Mouse (Mus musculus) heart, embryonic 13.5 days (tissue): ENCODE results near the gene Chrm4. TPM values are rescaled to one million over a fixed set of nuclear protein-coding genes. Genes with fewer than 3 reads are reported as not detected.
A peak's percentile ranks its signal among the peaks of the same experiment; 100 is the strongest.

Source experiments
- ATAC-seq: fragments of 200-750 bp; cut with Nextera tagmentation; 2 replicates; pipeline ENCODE4 v1.8.0; 2017; ENCODE audit warnings: moderate TSS enrichment; ENCODE audit not compliant: insufficient number of reproducible peaks, low FRiP score, low TSS enrichment; ENCODE audit errors: extremely low read depth
- H3K27ac ChIP-seq: fragments of 300-500 bp; sonication (generic); replicated peaks from 2 replicates; pipeline ENCODE4 v1.5.1; 2015; ENCODE audit warnings: moderate library complexity, mild to moderate bottlenecking, inconsistent platforms
- H3K27me3 ChIP-seq: fragments of 300-500 bp; sonication (generic); replicated peaks from 2 replicates; pipeline ENCODE4 v1.6.1; 2015; ENCODE audit warnings: mild to moderate bottlenecking, inconsistent platforms
- H3K36me3 ChIP-seq: fragments of 300-500 bp; sonication (generic); 2 replicates; pipeline ENCODE4 v1.6.1; 2015; ENCODE audit warnings: mild to moderate bottlenecking, inconsistent platforms
- H3K4me1 ChIP-seq: fragments of 300-500 bp; sonication (generic); 2 replicates; pipeline ENCODE4 v1.6.1; 2015; ENCODE audit warnings: inconsistent platforms
- H3K4me2 ChIP-seq: fragments of 300-500 bp; sonication (generic); 2 replicates; pipeline ENCODE4 v1.6.1; 2015; ENCODE audit warnings: inconsistent platforms, mild to moderate bottlenecking, moderate library complexity
- H3K4me3 ChIP-seq: fragments of 300-500 bp; sonication (generic); 2 replicates; pipeline ENCODE4 v1.5.1; 2015; ENCODE audit warnings: moderate library complexity, mild to moderate bottlenecking, inconsistent platforms
- H3K9ac ChIP-seq: fragments of 300-500 bp; sonication (generic); 2 replicates; pipeline ENCODE4 v1.6.1; 2015; ENCODE audit warnings: inconsistent platforms, mild to moderate bottlenecking, moderate library complexity
- H3K9me3 ChIP-seq: fragments of 300-500 bp; sonication (generic); 2 replicates; pipeline ENCODE4 v1.6.1; 2016; ENCODE audit warnings: inconsistent platforms
- WGBS: fragments of 180-500 bp; shearing (Covaris S2); methylation state at CpG from one replicate; pipeline ENCODE4 v1.1.7; 2015; ENCODE audit warnings: mixed read lengths; 5-methylcytosine and 5-hydroxymethylcytosine counted together
- polyA plus RNA-seq: library from polyadenylated mRNA; unstranded; fragments of >200 nt; fragmentation: Nextera tagmentation; extraction: Ambion mirVana; gene quantifications from 2 replicates; pipeline ENCODE4 v1.2.1, GENCODE M21; 2015

Gene Chrm4
- polyA plus RNA-seq, 1 experiment from 2014 or later, result not detected

DNA sequence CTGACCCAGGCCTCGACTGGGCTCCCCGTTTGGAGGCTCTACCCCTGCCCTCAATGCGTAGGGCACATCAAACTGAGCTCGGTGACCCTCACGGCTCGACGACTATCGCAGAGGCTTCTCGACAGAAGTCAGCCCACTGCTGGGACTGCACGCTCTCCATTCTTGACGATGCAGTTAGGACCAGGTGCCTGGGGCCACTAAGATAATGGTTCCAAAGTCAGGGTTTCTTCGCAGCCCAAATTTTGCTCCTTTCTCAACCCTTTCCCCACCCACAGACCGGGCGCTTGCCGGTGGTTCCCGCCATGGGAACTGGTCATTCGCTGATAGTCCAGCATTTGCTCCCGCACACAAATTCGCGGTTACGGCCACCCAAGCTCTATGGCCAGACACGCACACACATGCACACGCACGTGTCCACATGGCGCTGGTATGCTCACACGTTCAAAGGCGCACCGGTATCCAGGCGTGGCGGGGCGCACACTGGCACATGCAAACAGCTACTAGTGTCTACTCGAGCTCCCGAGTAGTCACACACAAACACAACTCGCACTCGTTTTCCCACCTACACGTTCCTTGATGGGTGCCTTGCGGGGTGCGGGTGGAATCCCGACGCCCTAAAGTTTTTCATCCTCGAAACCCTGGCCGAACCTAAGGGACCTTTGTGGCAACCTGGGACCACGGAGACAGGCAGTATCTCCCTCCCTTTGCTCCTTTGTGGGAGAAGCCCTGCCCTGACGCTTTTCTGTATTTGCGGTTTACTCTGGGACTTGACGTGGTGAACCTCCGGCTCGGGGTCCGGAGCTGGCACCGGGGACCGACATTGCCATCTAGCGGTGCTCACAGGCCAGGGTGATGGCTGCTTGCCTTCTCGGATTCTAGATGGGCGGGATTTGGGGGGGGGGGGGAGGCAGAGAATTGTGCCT lies 3.4 kb upstream of the Chrm4 start:
- no peak overlapping the region for H3K9ac ChIP-seq
- peak overlapping the region; percentile 88 for H3K4me2 ChIP-seq
- H3K27ac ChIP-seq, result no peak overlapping the region
- ATAC-seq, result peak; percentile 17; the same call in 1 of the 2 replicates
- peaks cover 82% of the 10 kb centered on the region for H3K27me3 ChIP-seq
- peak overlapping the region; percentile 59 for H3K4me3 ChIP-seq
- peaks cover 8% of the 10 kb centered on the region for H3K36me3 ChIP-seq
- WGBS, result 4% methylated on average over 54 of the region's 54 CpGs
- H3K4me1 ChIP-seq, result peaks cover 38% of the 10 kb centered on the region
- H3K9me3 ChIP-seq, result no peaks in the 10 kb centered on the region

DNA sequence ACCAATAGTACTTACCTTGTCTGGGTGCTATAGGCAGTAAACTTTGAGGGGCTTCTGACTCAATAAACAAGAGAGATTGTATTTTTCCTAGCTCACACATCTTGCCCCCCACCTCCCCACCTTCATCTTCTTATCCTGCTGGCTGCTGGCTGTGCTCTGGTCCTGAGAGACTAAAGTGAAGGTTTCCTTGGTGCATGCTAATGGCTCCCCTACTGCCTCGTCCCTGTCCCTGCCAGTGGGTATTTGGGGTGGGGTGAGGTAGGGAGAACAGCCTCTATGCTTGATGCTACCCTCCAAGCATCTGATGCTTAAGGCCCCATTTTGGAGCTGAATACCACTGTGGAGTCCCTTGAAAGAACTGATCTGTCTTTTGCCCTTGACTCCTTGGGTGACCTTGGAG lies 2.3 kb upstream of the Chrm4 start:
- Histone ChIP-seq H3K36me3 (peaks cover 8% of the 10 kb centered on the region; the same call in 1 of the 2 replicates), H3K4me3 (no peak overlapping the region), H3K4me2 (no peak overlapping the region), H3K4me1 (peaks cover 42% of the 10 kb centered on the region), H3K9ac (no peak overlapping the region), H3K27ac (no peak overlapping the region), H3K27me3 (peaks cover 82% of the 10 kb centered on the region), H3K9me3 (no peaks in the 10 kb centered on the region)
- no peak for ATAC-seq
- 55% methylated on average over 1 of the region's 1 CpGs for WGBS

DNA sequence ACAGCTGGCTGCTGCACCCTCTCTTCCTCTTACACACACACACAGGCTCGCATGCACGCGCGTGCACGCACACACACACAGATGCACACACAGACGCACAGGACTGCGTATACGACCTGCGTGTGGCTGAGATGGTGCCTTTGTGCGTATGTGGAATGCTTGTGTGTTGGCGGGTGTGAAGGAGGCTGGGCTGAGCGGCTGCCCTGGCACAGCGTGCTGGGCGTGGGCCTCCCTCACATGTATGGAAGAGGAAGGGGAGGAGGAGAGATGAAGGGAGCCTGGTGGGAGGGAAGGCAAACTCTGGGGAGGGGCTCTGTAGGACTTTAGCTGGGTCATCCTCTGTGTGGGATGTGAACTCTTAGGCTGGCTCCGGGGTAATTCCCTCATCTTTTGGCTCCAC lies 1.6 kb upstream of the Chrm4 start:
- Histone ChIP-seq H3K27ac (no peak overlapping the region), H3K9me3 (no peaks in the 10 kb centered on the region), H3K4me2 (no peak overlapping the region), H3K4me1 (peaks cover 50% of the 10 kb centered on the region), H3K36me3 (peaks cover 9% of the 10 kb centered on the region; the same call in 1 of the 2 replicates), H3K9ac (no peak overlapping the region), H3K27me3 (peaks cover 75% of the 10 kb centered on the region), H3K4me3 (no peak overlapping the region)
- 77% methylated on average over 15 of the region's 15 CpGs for WGBS
- no peak for ATAC-seq

DNA sequence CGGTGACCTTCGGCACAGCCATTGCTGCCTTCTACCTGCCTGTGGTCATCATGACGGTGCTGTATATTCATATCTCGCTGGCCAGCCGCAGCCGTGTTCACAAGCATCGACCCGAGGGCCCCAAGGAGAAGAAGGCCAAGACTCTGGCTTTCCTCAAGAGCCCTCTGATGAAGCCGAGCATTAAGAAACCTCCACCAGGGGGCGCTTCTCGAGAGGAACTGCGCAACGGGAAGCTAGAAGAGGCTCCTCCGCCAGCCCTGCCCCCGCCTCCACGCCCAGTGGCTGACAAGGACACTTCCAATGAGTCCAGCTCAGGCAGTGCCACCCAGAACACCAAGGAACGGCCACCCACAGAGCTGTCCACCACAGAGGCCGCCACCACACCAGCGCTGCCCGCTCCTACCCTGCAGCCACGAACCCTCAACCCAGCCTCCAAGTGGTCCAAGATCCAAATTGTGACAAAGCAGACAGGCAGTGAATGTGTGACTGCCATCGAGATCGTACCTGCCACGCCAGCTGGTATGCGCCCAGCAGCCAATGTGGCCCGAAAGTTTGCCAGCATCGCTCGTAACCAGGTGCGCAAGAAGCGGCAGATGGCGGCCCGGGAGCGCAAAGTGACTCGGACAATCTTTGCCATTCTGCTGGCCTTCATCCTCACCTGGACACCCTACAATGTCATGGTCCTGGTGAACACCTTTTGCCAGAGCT lies 931 bp downstream of the Chrm4 start:
- H3K9ac ChIP-seq, result 0 out of 2 replicates have a peak overlapping the region, but pooled peaks have one; percentile 40
- peak overlapping the region; percentile 61 for H3K4me2 ChIP-seq
- WGBS, result 32% methylated on average over 34 of the region's 34 CpGs
- H3K4me3 ChIP-seq, result peak overlapping the region; percentile 30
- ATAC-seq, result no peak
- no peak overlapping the region for H3K27ac ChIP-seq
- peaks cover 11% of the 10 kb centered on the region; the same call in 1 of the 2 replicates for H3K36me3 ChIP-seq
- H3K9me3 ChIP-seq, result no peaks in the 10 kb centered on the region
- H3K27me3 ChIP-seq, result peaks cover 49% of the 10 kb centered on the region
- peaks cover 52% of the 10 kb centered on the region for H3K4me1 ChIP-seq

DNA sequence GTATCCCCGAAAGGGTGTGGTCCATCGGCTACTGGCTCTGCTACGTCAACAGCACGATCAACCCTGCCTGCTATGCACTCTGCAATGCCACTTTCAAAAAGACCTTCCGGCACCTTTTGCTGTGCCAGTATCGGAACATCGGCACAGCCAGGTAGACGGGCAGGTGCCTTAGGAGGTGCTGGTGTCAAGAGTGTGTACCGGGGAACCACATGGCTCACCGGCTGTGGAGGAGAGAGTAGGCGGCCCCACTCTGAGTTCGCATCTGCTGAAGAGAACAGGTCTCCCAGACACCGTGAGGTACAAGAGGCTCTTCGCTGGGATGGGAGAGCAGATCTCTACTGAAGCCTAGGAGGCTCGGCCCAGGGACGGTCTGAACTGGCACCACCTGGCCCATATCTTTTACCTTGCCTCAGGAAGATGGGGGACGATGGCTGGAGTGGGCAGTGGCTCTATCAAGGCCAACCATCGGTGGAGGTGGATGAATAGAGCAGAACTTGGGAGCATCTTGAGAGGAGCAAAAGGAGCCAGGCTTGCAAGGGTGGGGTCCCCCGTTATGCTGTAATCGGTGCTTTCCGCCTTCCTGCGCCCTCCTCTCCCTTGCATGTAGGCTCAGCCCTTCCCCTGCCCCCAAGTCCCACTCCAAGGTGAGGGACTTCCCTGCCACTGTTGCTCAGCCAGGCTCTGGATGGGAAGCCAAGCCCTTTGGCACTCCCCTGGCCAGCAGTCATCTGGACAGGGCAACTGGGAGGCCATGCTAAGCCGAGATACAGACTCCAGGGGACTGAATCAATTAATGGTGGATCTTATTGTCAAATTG lies 1.7 kb downstream of the Chrm4 start:
- 68% methylated on average over 23 of the region's 23 CpGs for WGBS
- Histone ChIP-seq H3K27me3 (peaks cover 42% of the 10 kb centered on the region), H3K4me2 (peak overlapping the region; percentile 61), H3K4me3 (peak overlapping the region; percentile 30), H3K4me1 (peaks cover 52% of the 10 kb centered on the region), H3K9ac (no peak overlapping the region), H3K36me3 (peaks cover 18% of the 10 kb centered on the region), H3K27ac (no peak overlapping the region), H3K9me3 (no peaks in the 10 kb centered on the region)
- no peak for ATAC-seq

DNA sequence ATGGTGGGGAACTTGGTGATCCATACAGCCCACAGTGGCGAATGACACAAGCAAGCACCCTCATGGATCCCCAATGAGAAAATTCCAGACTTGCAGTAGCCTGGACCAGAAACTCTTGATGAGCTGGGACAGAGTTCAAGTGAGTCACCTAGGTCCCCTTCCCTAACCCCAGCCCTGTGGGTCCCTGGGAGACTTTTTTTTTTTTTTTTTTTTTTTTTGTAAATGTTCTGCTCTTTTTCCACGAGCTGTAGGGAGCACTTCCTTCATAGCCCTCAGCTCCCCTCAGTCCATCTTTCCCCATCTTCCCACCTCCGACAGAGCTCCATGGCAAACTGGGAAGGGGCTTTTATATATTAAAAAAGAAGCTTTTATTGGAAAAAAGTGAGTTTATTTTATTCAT lies 2.4 kb downstream of the Chrm4 start:
- Histone ChIP-seq H3K36me3 (peaks cover 25% of the 10 kb centered on the region), H3K4me1 (peaks cover 57% of the 10 kb centered on the region), H3K4me2 (peak overlapping the region; percentile 81), H3K9ac (peak overlapping the region; percentile 91; the same call in 1 of the 2 replicates), H3K27ac (no peak overlapping the region), H3K27me3 (peaks cover 36% of the 10 kb centered on the region), H3K4me3 (peak overlapping the region; percentile 64), H3K9me3 (no peaks in the 10 kb centered on the region)
- 63% methylated on average over 3 of the region's 3 CpGs for WGBS
- ATAC-seq, result no peak

DNA sequence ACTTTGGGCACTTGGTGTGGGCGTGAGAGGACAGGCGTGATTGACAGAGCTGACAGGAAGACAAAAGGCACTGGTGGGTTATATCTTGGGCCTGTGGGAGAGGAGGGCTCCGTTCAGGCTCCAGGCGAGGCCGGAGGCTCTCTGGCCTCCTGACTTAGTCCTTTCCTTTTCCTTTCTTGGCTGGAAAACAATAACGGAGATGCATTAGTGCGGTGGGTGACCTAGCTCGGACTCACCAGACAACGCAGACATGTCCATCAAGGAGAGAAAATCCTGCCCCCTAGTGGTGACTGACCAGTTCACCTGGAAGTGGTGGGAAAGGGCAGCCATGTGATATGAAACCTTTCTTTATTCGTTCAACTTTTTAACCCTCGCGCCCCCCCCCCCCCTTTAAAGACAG lies 2.9 kb downstream of the Chrm4 start:
- WGBS, result 13% methylated on average over 12 of the region's 12 CpGs
- H3K9ac ChIP-seq, result peak overlapping the region; percentile 91

DNA sequence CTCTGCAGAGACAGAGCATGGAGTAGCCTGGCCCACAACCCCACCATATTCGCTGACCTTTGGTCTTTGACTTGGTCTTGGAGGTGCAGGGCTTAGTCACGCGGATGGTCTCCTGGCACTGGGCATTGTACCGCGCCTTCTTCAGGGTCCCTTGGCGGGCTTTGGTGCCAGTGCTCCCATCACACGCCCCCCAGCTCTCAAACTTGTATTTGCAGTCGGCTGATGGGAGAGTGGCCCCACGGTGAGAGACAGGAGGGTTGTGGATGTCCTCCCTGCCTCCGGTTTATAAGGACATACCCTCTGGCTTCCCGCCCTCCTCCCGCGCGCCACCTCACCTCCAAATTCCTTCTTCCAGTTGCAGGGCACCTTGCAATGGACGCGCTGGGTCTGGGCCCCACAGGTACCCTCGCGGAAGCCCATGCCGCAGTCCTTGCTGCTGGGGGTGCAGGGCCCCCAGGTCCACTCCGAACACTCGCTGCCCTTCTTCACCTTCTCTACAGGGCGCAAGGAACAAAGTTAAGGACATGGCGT lies 3.8 kb downstream of the Chrm4 start:
- Histone ChIP-seq H3K9me3 (no peaks in the 10 kb centered on the region), H3K4me2 (peak overlapping the region; percentile 81), H3K36me3 (peaks cover 39% of the 10 kb centered on the region), H3K27me3 (peaks cover 23% of the 10 kb centered on the region), H3K27ac (peak overlapping the region; percentile 93), H3K9ac (peak overlapping the region; percentile 91), H3K4me1 (peaks cover 65% of the 10 kb centered on the region), H3K4me3 (peak overlapping the region; percentile 64)
- no peak for ATAC-seq
- WGBS, result 3% methylated on average over 23 of the region's 23 CpGs

More for the DNA sequence above, 2.9 kb downstream of the Chrm4 start:
- peaks cover 30% of the 10 kb centered on the region for H3K36me3 ChIP-seq
- peak overlapping the region; percentile 81 for H3K4me2 ChIP-seq
- H3K4me1 ChIP-seq, result peaks cover 62% of the 10 kb centered on the region
- no peaks in the 10 kb centered on the region for H3K9me3 ChIP-seq
- H3K27ac ChIP-seq, result peak overlapping the region; percentile 93; the same call in 1 of the 2 replicates
- H3K27me3 ChIP-seq, result peaks cover 32% of the 10 kb centered on the region
- no peak for ATAC-seq
- H3K4me3 ChIP-seq, result peak overlapping the region; percentile 64

DNA sequence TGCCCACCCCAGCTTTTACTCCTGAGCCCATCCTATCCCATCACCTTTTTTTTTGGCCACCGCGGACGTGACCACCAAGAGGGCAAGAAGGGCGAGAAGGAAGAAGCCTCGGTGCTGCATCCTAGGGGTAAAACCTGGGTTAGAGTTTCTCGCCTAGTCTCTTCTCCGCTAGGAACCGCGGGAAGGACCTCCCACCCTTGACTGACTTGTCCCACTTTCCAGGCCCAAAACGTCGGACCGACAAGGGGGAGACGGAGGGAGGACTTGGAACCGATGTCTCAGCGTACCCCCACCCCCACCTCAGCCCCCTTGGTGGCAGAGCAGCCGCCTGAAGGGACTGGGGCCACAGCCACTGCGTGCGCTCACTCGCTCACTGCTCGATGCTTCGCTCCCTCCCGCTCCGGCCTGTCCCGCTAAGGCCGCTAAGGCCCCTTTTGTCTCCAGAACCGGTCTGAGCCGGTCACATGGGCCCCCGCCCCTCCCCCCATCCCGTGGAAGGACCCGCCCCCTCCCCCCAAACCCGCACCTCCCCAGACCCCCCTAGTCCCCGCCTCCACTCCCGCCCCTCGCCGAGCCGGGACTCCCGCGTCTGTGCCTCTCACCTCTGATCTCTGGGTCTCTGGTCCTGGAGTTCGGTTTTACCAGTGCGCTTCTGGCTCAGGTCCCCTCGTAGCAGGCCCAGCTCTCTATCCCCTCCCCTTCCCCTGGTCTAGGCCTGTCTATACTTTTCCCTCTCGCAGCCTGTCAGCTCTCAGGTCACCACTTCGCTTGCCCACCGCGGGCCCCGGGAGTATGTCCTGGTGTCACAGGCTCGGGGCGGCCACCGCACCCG lies 4.5 kb downstream of the Chrm4 start:
- no peaks in the 10 kb centered on the region for H3K9me3 ChIP-seq
- WGBS, result 2% methylated on average over 49 of the region's 50 CpGs
- peak overlapping the region; percentile 91 for H3K9ac ChIP-seq
- H3K36me3 ChIP-seq, result peaks cover 46% of the 10 kb centered on the region
- peak overlapping the region; percentile 93 for H3K27ac ChIP-seq
- peak overlapping the region; percentile 64 for H3K4me3 ChIP-seq
- H3K27me3 ChIP-seq, result peaks cover 16% of the 10 kb centered on the region
- H3K4me1 ChIP-seq, result peaks cover 65% of the 10 kb centered on the region
- peak overlapping the region; percentile 81 for H3K4me2 ChIP-seq
- ATAC-seq, result peak; percentile 62

DNA sequence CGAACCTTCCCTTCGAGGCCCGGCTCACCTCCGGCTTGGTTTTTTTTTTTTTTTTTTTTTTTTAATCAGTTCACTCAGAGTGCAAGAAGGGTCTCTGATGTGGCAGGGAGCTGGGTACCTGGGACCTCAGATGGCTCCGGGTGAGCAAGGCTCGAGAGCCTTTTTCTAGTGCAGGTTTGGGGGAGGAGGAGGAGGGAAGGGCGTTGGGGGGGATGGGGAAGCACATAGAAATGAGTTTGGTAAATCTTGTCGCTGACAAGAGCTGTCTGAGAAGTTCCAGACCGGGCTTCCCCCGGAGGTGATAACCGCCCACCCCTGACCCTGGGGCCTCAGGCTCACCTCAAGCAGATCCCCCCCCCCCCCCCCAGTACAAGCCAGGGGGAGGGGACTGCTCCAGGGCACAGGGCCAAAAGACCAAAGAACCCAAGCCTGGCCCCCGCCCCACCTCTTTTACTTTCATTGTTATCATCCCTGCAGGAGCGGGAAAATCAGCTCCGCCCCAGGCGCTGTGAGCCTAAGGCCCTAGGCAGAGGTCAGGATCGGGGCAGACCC lies 5.2 kb downstream of the Chrm4 start, which contains the start of gene Mdk:
Gene Mdk, minus strand, starts transcription at position 138 of the 552 bp plus-strand sequence.
- Histone ChIP-seq H3K4me1 (peaks cover 65% of the 10 kb centered on the region), H3K9me3 (no peaks in the 10 kb centered on the region), H3K27me3 (peaks cover 12% of the 10 kb centered on the region), H3K4me3 (peak within 1 kb of the TSS; percentile 64), H3K9ac (peak within 1 kb of the TSS; percentile 91), H3K4me2 (peak within 1 kb of the TSS; percentile 81), H3K36me3 (peaks cover 53% of the 10 kb centered on the region), H3K27ac (peak within 1 kb of the TSS; percentile 93)
- peak; percentile 19; the same call in 1 of the 2 replicates for ATAC-seq
- WGBS, result 8% methylated on average over 16 of the region's 16 CpGs
